Mouse (Mus musculus) A20 (cell line): Measurements from ENCODE around the gene Gm8369.
"Not testable (repeated sequence)": the region's sequence is repeated elsewhere in the genome, so short reads cannot be mapped to it uniquely, and the experiment has no call there.

ENCODE experiments used
- DNase-seq: peaks from one replicate; pipeline ENCODE4 v3.0.0-alpha.2; 2011; ENCODE audit warnings: low read depth, low spot score

The Gm8369 gene

DNA sequence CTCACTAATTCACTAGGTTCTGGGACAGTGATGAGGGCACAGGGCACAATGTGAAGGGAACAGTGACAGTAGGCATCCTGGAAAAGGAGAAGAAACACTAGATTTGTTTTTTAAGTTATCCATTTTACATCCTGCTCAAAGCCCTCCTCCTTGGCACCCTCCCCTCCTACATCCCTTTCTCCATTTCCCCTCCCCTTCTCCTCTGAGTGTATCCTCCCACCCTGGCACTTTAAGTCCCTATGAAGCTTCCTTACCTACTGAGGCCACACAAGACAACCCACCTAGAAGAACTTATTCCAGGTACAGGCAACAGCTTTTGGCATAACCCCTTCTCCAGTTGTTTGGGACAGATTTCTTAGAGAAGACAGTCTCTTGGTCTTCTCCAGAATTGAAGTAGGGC is 30.5 kb downstream of the Gm8369 start, which contains the start of gene Ms4a6b:
TSS of gene Ms4a6b (plus strand) at position 267 of the 400 bp plus-strand sequence.
- DNase-seq = no peak

DNA sequence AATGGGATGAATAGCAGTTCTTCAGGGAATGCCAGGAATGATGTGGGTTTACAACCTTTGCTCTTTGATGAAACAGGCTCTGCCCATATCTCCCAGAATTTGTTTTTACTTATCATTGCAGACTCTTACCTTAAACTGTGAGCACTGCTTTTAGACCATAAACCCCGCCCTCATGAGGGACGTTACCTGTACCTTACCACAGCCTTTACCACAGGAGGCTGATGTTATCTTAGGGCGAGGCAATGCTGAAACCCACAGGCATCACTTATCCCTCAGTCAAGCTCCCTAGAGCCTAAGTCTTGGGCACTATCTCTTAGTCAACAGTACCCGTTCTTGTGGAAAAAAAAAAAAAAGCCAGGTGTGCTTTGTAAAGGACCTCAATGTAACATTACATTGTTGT is 31.1 kb downstream of the Gm8369 start:
- DNase-seq = no peak

DNA sequence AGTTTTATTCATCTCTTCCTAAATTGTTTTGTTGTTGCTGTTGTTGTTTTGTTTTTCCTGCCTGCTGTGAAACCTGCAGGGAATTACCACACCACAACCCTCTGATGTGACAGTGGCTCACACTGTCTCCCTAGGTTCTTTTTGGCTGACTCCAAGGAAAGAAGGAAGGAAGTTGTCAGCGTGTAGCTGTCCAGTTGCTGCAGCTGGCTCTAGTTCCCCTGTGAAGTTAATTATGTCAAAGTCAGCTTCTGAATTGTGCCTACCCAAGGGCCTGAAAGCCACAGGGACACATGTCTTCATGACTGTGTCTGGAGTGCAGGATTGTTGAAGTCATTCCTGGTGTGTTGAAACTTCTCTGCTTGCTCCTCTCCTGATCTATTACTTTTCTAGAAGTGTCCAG is 31.6 kb downstream of the Gm8369 start:
- not testable (repeated sequence) for DNase-seq

DNA sequence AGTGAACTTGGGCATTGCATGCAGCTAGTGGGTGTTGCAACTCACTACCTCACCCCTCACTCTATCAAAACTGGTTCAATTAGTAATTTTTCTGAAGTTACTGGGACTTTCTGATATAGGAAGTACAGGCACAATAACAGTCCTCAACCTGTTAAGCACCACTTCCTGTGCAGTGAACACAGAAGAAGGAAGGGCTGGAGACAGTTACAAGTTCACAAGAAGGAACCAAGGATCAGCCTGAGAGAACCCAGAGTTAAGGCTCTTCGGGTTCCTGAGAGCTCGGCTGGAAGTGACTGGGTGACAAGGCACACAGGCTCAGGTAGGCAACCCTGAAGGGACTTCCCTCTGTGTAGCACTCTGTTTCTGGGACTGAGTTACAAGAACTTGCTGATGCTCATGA is 32.6 kb downstream of the Gm8369 start:
- DNase-seq = peak; percentile 20

DNA sequence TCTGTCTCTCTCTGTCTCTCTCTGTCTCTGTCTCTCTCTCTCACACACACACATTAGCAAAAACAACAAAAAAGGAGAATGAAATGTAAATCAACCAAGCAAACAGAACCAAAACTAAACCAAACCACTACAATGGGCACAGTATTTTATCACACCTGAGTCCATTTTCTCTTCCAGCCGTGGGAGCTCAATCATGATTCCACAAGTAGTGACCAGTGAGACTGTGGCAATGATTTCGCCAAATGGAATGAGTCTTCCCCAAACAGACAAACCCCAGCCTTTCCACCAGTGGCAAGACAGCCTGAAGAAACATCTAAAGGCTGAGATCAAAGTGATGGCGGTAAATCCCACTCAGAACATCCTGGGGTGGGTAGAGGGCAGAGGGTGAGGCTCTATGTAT is 34.4 kb downstream of the Gm8369 start:
- DNase-seq = no peak

DNA sequence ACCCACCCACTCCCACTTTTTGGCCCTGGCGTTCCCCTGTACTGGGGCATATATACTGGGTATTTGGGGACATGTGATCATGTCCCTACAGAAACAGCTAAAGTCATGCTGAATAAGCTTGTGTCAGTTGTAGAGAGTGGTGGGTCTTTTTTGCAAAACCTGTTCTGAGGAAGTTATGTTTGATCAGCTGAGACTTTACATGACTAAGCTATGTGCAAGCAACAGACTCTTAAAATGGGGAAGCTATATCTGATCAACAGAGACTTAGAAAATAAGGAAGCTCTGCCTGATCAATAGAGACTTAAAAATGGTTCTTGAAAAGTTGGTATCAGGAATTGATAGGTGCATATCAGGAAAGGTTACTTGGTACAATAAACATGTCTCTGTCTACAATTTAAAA is 47.7 kb downstream of the Gm8369 start:
- no peak for DNase-seq

DNA sequence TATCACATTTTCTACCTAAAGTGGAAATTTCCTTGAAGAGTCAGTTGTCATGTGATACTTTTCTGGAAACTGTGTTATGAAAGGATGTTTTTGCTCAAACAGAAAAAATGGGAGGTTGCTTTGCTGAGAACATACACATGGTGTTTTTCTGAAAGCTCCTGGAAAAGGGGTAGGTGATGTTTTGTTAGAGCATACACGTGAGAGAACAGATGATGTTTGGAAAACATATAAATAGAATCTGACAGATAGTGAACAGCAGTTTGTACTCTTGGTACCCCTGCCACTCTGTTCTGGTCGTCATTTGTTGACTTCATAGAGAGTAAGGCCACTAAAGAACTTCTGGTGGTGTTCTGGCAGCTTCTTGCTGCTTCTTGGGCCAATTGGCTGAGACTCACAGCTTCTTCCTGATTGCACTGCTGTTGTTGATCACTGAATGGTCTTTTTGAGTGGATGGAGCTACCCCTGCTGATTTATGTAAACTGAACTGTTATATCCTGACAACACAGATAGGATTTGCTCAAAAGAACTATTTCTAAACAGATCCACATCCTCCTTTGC is 48.2 kb downstream of the Gm8369 start:
- no peak for DNase-seq

DNA sequence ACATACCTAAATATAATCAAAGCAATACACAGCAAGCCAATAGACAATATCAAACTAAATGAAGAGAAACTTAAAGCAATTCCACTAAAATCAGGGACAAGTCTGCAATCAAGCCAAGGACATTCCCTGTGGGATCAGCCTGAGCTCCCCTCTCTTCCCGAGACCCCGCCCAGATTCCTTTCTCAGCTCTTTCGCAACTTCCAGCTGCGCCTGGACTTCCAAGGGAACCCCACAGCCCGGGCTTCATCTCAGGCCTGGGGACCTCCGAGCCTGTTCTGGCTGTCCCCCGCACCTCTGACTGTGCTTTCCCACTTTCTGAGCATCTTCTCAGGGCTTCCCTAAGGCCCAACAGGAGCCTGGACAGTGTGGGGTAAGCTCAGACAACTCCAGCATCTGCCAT is 50.9 kb downstream of the Gm8369 start, which contains the start of gene Ms4a4d:
TSS of gene Ms4a4d (plus strand) at position 209 of the 400 bp plus-strand sequence.
- no peak for DNase-seq

DNA sequence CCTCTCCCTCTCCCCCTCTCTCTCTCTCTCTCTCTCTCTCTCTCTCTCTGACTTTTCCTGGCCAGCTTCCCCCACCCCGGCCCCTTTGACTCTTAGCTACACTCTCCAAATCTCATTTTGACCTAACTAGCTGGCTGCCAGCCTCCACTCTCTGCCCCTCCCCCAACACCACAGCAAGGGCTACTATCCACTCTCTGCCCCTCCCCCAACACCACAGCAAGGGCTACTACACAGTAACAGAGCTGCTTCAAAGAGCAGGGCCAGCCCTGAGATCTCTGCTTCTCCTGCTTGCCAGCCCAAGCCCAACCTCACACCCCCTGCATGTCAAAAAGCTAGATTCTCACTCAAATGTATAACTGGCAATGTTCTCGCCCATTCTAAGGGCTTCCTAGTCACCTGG is 51.6 kb downstream of the Gm8369 start:
- DNase-seq = no peak

DNA sequence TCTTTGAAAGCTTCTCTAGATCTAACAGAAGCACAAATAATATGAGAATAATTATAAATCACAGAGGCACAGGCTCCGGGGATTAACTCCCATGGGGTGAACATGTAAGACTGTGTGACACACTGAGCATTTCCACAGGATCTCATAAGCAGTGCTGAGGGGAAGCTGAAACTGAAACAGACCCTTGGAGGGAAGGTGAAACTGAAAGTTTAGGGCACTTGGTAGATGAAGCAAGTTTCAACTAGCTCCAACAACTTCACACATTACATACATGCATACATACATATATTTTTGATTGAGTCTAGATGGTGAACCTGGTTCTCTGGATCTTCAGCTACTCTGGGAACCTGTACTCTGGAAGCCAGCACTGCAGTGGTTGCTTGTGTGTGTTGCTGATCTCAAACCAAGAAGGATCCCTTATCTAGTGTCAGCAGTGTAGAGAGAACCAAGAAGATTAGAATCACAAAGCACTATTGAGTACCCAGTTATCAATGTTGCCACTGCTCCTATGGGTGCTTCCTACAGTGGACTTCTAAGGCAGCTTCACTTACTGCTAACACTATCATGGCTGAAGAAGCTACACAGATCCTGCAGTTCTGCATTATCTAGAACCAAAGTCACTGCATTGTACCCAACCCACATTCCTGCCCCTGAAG is 54.6 kb downstream of the Gm8369 start:
- DNase-seq = peak; percentile 70

DNA sequence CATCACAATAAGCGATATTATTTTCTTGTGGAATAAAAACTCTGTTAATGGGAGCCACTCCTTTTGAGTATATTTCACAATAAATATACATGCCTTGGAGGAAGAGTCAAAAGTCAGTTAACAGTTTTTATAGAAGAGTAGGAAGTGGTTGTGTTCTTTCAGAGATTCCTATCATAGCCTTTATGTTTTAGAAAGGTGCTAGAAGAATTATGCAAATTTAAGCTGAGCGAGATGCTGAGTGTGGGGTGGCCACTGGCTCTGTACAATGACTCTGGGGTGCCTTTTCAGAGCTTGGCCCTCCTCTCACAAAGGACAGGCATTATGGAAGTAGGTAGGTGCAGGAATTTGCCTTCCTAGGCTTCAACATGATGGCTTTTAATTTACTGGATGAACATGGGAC is 58.6 kb downstream of the Gm8369 start:
- not testable (repeated sequence) for DNase-seq

DNA sequence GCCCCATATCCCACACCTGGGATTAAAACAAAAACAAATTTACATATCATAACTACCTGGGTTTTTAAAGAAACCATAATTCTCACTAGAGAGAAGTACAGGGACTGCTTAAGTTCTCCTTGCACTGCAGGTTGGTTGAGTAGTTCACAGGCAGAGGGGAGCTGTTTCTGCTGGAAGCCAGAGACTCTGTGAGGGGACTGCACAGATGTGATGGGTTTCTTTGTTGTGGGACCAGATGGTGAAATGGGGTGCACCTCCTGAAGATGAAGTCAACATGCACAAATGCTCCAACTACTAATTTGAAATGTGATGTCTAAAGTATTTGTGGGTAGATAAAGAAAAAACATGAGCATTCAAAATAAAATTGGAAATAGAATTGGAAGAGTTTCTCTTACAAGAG is 62.2 kb downstream of the Gm8369 start:
- no peak for DNase-seq

DNA sequence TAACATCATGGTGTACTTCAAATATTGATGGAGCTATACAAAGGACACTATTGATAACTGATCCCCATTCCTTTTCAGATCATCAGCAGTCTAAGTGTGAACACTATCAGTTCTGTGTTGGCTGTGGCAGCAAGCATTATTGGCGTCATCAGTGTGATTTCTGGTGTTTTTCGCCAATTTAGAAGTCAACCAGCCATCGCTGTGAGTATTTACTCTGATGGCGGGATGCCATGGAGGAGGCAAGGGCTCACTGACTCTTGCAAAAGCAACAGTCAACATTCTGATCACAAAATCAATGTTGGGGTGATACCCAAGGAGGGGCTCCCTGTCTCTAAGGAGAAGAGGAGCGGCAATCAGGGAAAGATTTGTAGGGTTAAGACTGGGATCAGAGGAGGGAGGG is 69.0 kb downstream of the Gm8369 start:
- no peak for DNase-seq

DNA sequence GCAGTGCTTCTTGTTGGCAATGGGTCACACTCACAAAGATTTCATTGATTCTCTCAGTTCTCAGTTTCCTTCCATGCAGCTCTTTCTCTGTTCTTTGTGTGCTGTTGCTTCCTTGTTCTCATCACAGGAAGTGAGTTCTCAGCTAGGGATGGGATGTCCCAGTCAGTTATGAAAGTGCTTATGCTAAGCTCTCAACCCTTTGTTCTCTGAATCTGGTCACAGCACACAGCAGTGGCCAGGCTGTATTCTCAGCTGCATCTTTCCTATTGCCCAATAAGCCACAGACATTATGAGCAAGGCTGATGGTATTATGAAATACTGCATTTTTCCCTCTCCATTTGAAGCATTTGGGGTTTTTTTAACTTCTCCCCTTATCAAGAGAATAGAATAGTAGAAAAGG is 73.8 kb downstream of the Gm8369 start:
- not testable (repeated sequence) for DNase-seq
